Mouse (Mus musculus): ENCODE results near the gene Mapk9. TPM values are rescaled to one million over a fixed set of nuclear protein-coding genes. Genes with fewer than 3 reads are reported as not detected.

Mapk9 gene
- total RNA-seq, 2 experiments from 2014 or later, result 61.6 to 71.3 TPM

Small RNA genes within 50 kb of the gene (microRNA-seq; reads per million reads assigned to microRNA genes)
- gene Gm23492 (ENCODE audit: borderline number of aligned reads in 2 of 2), result 0 reads per million in 2 experiments

Other genes with a start within 250 kb of the Mapk9 start
- 10 to 100 TPM; 14.4 to 14.5 TPM for gene Flt4, start 237.5 kb upstream of the Mapk9 start, total RNA-seq (2021)
- not detected for gene Scgb3a1, start 183.1 kb upstream of the Mapk9 start, total RNA-seq (2021)
- 10 to 100 TPM; 34.5 to 42.0 TPM for gene Cnot6, start 134.0 kb upstream of the Mapk9 start, total RNA-seq (2021)
- gene Gfpt2, start 52.6 kb upstream of the Mapk9 start, total RNA-seq (2021), result 10 to 100 TPM in 1 of 2 experiments, 1 to 10 TPM in 1; 4.3 to 11.2 TPM
- under 1 TPM; 0.53 to 0.54 TPM for gene Rasgef1c, start 55.1 kb downstream of the Mapk9 start, total RNA-seq (2021)
- 100 to 1,000 TPM in 1 of 2 experiments, 10 to 100 TPM in 1; 99.5 to 105 TPM for gene Rnf130, start 178.6 kb downstream of the Mapk9 start, total RNA-seq (2021)